Mouse (Mus musculus) sigmoid colon, adult 10 weeks (tissue): ENCODE results near the gene Gzmc. TPM values are rescaled to one million over a fixed set of nuclear protein-coding genes. Genes with fewer than 3 reads are reported as not detected.

Source experiments
- polyA plus RNA-seq: library from polyadenylated mRNA; stranded (reverse); fragments of 350-450 nt; fragmentation: Illumina TruSeq; extraction: RNeasy Lipid Tissue Mini Kit (QIAGEN cat#74804); gene quantifications from one replicate; pipeline ENCODE4 v1.2.3, GENCODE M21; 2014; ENCODE audit warnings: low read depth, low replicate concordance

The Gzmc gene
- polyA plus RNA-seq: not detected

GRCm38 (mm10) chr14:56234556-56234955, at the start of gene Gzmc:
Gene Gzmc, minus strand, starts transcription at chr14:56234656.

GRCm38 (mm10) chr14:56262153-56262552, 27.7 kb upstream of the Gzmc start, which contains the start of gene Gzmb:
Gene Gzmb, minus strand, starts transcription at chr14:56262260.

GRCm38 (mm10) chr14:56211317-56211716, 23.1 kb downstream of the Gzmc start, which contains the start of gene Gzmf:
Gene Gzmf, minus strand, starts transcription at chr14:56211417.

Other genes starting within 250 kb of the Gzmc start
- gene Mcpt1, start 216.7 kb downstream of the Gzmc start, polyA plus RNA-seq: 2.3 TPM
- not detected for gene Mcpt9, start 204.2 kb downstream of the Gzmc start, polyA plus RNA-seq
- 1.5 TPM for gene Mcpt2, start 192.6 kb downstream of the Gzmc start, polyA plus RNA-seq
- gene Mcpt4, start 172.3 kb downstream of the Gzmc start, polyA plus RNA-seq: 1.4 TPM
- gene Mcpt8, start 149.4 kb downstream of the Gzmc start, polyA plus RNA-seq: not detected
- gene Ctsg, start 132.1 kb downstream of the Gzmc start, polyA plus RNA-seq: not detected
- gene Gzme, start 114.0 kb downstream of the Gzmc start, polyA plus RNA-seq: not detected
- not detected for gene Gzmd, start 102.0 kb downstream of the Gzmc start, polyA plus RNA-seq
- gene Gzmg, start 75.1 kb downstream of the Gzmc start, polyA plus RNA-seq: not detected
- not detected for gene Gzmn, start 60.1 kb downstream of the Gzmc start, polyA plus RNA-seq
- not detected for gene Gzmf, start 23.2 kb downstream of the Gzmc start, polyA plus RNA-seq
- 0.50 TPM for gene Gzmb, start 27.6 kb upstream of the Gzmc start, polyA plus RNA-seq
- 129 TPM for gene Atp12a, start 130.4 kb upstream of the Gzmc start, polyA plus RNA-seq
- 0.69 TPM for gene Rnf17, start 167.9 kb upstream of the Gzmc start, polyA plus RNA-seq